Mouse (Mus musculus): ENCODE data around the gene Dock9.

The Dock9 gene

GRCm38 (mm10) chr14:121797457-121798410, at the start of gene Dock9:
Dock9 (minus strand) TSS chr14:121797837.
- peak; percentile 88 to 90 for DNase-seq

GRCm38 (mm10) chr14:121844486-121844885, 46.8 kb upstream of the Dock9 start:
- no peak for DNase-seq

- no peak for DNase-seq
Observed at GRCm38 (mm10) chr14:121840217-121840616, 42.6 kb upstream of the Dock9 start.

GRCm38 (mm10) chr14:121838161-121838560, 40.5 kb upstream of the Dock9 start:
- no peak for DNase-seq

- DNase-seq = no peak
Observed at GRCm38 (mm10) chr14:121833001-121833520, 35.4 kb upstream of the Dock9 start.

- DNase-seq = no peak
Observed at GRCm38 (mm10) chr14:121829816-121830442, 32.3 kb upstream of the Dock9 start.

GRCm38 (mm10) chr14:121827091-121827490, 29.5 kb upstream of the Dock9 start:
- DNase-seq = no peak

GRCm38 (mm10) chr14:121825521-121826445, 28.1 kb upstream of the Dock9 start:
- DNase-seq = no peak

GRCm38 (mm10) chr14:121824322-121825103, 26.9 kb upstream of the Dock9 start:
- DNase-seq = no peak

GRCm38 (mm10) chr14:121822997-121823396, 25.4 kb upstream of the Dock9 start:
- peak in 1 of 2 experiments; percentile 16 for DNase-seq

- no peak for DNase-seq
Observed at GRCm38 (mm10) chr14:121822506-121822905, 24.9 kb upstream of the Dock9 start.

- DNase-seq = no peak
Observed at GRCm38 (mm10) chr14:121806791-121807190, 9.2 kb upstream of the Dock9 start.

- no peak for DNase-seq
Observed at GRCm38 (mm10) chr14:121806316-121806715, 8.7 kb upstream of the Dock9 start.

GRCm38 (mm10) chr14:121804461-121804860, 6.8 kb upstream of the Dock9 start:
- DNase-seq = peak; percentile 54

GRCm38 (mm10) chr14:121800962-121801361, 3.3 kb upstream of the Dock9 start:
- DNase-seq = peak; percentile 35 to 47

GRCm38 (mm10) chr14:121799112-121799511, 1.5 kb upstream of the Dock9 start:
- DNase-seq = no peak

GRCm38 (mm10) chr14:121798411-121798799, 768 bp upstream of the Dock9 start:
- peak; percentile 87 to 89 for DNase-seq

- peak; percentile 22 to 26 for DNase-seq
Observed at GRCm38 (mm10) chr14:121796571-121797456, 823 bp downstream of the Dock9 start.

- DNase-seq = no peak
Observed at GRCm38 (mm10) chr14:121795536-121795935, 2.1 kb downstream of the Dock9 start.

- no peak for DNase-seq
Observed at GRCm38 (mm10) chr14:121793639-121794038, 4.0 kb downstream of the Dock9 start.

GRCm38 (mm10) chr14:121791935-121792334, 5.7 kb downstream of the Dock9 start:
- DNase-seq = no peak

All from B cell, adult 2 months (primary cell).